Mouse (Mus musculus): ENCODE measurements around the gene Mapt. TPM values are rescaled to one million over a fixed set of nuclear protein-coding genes. Genes with fewer than 3 reads are reported as not detected.

The Mapt gene
- polyA plus RNA-seq, 1 experiment from 2014 or later: 11.8 TPM

GRCm38 (mm10) chr11:104362704-104363103 is 131.5 kb downstream of the Mapt start:
- no peaks in the 10 kb centered on the region for H3K9me3 ChIP-seq (ENCODE audit: control insufficient read depth, low read length)

DNA sequence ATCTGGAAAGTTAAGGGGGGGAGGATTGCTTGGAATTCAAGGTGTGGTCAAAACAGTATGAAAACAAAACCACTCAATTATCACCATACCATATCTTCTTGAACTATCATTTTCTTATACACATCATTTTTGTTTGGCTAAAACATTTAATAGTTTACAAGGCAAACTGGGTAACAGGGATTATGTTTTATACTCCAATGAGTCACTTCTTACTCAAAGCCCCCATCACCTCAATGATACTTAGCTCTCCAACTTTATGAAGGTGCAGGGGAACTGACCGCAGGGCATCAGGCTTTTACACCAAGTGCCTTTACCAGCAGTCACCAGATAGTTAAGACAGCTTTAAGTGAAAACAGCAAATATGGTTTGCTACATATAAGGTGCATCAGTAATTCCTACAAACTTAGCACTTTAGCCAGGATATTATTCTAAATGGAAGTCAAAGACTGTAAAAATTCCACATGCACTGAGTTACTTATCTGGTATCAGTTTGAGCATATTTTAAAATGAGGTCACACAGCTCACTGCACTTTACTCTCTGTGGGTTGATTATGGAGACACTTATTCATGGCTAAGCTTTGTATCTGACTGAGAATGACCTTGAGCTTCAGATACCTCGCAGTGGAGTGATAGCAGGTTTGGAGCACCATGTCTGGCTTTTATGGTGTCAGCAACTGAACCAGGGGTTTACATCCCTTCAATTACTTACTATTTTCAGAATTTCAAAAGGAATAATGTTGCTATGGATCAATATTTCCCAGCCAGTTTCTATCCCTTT is 132.8 kb downstream of the Mapt start:
- H3K9me3 ChIP-seq (ENCODE audit: control insufficient read depth, low read length): no peaks in the 10 kb centered on the region
- H3K27me3 ChIP-seq (ENCODE audit: control insufficient read depth, insufficient read depth, low read depth, low read length): no peaks in the 10 kb centered on the region
- no peak overlapping the region for H3K4me2 ChIP-seq (ENCODE audit: low read depth, low read length)
- no peak overlapping the region for H3K4me3 ChIP-seq (ENCODE audit: low read length)
- no peak overlapping the region for H3K9ac ChIP-seq (ENCODE audit: low read length)
- WGBS: 95% methylated on average over 2 of the region's 2 CpGs
- H3K4me1 ChIP-seq (replicated peaks; ENCODE audit: control insufficient read depth, insufficient read depth, low read length): no peaks in the 10 kb centered on the region
- peaks cover 4% of the 10 kb centered on the region; the same call in 1 of the 2 replicates for H3K36me3 ChIP-seq (ENCODE audit: control insufficient read depth, insufficient read depth, low read length)
- no peak overlapping the region for H3K27ac ChIP-seq (ENCODE audit: low read length)
- ATAC-seq (ENCODE audit: low read depth): no peak

More at GRCm38 (mm10) chr11:104362704-104363103, 131.5 kb downstream of the Mapt start:
- H3K27ac ChIP-seq (ENCODE audit: low read length): no peak overlapping the region
- H3K36me3 ChIP-seq (ENCODE audit: control insufficient read depth, insufficient read depth, low read length): peaks cover 4% of the 10 kb centered on the region; the same call in 1 of the 2 replicates
- H3K4me2 ChIP-seq (ENCODE audit: low read depth, low read length): no peak overlapping the region
- no peak overlapping the region for H3K4me3 ChIP-seq (ENCODE audit: low read length)
- H3K4me1 ChIP-seq (replicated peaks; ENCODE audit: control insufficient read depth, insufficient read depth, low read length): 0 out of 2 replicates have a peak, but pooled peaks cover 2% of the 10 kb centered on the region
- ATAC-seq (ENCODE audit: low read depth): no peak
- no peak overlapping the region for H3K9ac ChIP-seq (ENCODE audit: low read length)
- no peaks in the 10 kb centered on the region for H3K27me3 ChIP-seq (ENCODE audit: control insufficient read depth, insufficient read depth, low read depth, low read length)
- WGBS: 91% methylated on average over 1 of the region's 1 CpGs

DNA sequence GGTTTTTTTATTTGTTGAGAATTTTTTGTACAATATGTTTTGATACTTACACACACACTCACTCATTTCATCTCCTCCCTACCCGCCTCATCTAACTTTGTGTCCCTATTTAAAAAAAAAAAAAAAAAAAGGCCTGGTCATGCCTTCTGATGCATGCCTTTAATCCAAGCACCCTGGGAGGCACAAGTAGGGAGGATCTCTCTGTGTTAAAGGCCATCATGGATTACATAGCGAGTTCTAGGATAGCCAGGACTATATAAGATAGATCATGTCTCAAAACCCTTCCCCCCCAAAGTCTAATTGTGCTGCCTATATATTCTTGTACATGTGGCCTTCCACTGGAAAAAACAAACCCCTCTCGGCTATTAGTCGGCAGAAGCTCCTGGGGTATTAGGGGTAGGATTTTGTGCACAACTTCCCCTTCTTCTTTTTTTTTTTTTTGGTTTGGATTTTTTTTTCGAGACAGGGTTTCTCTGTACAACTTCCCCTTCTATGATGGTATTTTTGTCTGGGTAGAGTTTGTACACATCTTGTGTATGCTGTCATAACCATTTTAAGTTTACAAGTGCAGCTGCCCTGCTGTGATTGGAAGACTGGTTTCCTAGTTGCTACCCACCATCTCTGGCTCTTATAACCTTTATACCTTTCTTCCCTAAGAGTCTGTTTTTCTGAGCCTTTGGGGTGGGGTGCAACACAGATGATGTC is 136.4 kb downstream of the Mapt start:
- no peaks in the 10 kb centered on the region for H3K4me1 ChIP-seq (replicated peaks; ENCODE audit: control insufficient read depth, insufficient read depth, low read length)

DNA sequence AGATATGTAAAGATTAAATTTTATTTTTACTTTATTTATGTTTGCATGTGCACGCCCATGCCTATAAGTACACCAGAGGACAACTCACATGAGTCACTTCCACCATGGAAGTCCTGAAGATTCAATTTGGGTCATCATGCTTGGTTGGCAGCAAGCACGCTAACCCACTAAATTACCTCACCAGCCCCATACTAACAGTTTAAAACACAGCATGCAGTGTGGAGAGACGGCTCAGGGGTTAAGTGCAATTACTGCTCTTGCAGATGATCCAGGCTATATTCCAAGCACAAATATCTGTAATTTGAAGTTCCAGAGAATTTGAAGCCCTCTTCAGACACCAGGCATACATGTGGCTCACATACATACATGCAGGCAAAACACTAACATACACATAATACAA is 145.1 kb downstream of the Mapt start:
- Histone ChIP-seq H3K9me3 (ENCODE audit: control insufficient read depth, low read length) (no peaks in the 10 kb centered on the region), H3K27ac (ENCODE audit: low read length) (no peak overlapping the region)
- 94% methylated on average over 3 of the region's 3 CpGs for WGBS

More for the DNA sequence above, 136.4 kb downstream of the Mapt start:
- ATAC-seq (ENCODE audit: low read depth): no peak
- H3K4me2 ChIP-seq (ENCODE audit: low read depth, low read length): no peak overlapping the region
- H3K27me3 ChIP-seq (ENCODE audit: control insufficient read depth, insufficient read depth, low read depth, low read length): no peaks in the 10 kb centered on the region
- no peak overlapping the region for H3K4me3 ChIP-seq (ENCODE audit: low read length)
- H3K9ac ChIP-seq (ENCODE audit: low read length): no peak overlapping the region
- peaks cover 6% of the 10 kb centered on the region; the same call in 1 of the 2 replicates for H3K36me3 ChIP-seq (ENCODE audit: control insufficient read depth, insufficient read depth, low read length)
- H3K27ac ChIP-seq (ENCODE audit: low read length): no peak overlapping the region
- no peaks in the 10 kb centered on the region for H3K9me3 ChIP-seq (ENCODE audit: control insufficient read depth, low read length)
- 89% methylated on average over 5 of the region's 5 CpGs for WGBS

DNA sequence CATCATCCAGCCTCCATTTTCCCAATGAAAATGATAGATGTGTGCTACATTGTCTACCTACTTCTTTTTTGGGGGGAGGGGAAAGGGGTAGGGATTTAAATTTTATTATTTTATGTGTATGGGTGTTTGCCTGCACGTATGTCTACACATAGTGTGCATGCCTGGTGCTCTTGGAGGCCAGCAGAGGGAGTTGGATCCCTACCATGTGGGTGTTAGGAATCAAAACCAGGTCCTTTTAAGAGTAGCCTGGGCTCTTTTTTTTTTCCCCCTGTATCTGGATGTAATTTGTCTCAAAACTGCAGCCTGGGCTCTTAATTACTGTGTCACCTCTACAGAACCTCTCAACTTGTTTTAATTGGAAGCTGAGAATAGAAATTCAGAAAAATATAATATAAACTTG is 148.4 kb downstream of the Mapt start:
- ATAC-seq (ENCODE audit: low read depth): no peak
- no peak overlapping the region for H3K4me2 ChIP-seq (ENCODE audit: low read depth, low read length)
- H3K36me3 ChIP-seq (ENCODE audit: control insufficient read depth, insufficient read depth, low read length): no peaks in the 10 kb centered on the region; the same call in 1 of the 2 replicates
- no peaks in the 10 kb centered on the region for H3K9me3 ChIP-seq (ENCODE audit: control insufficient read depth, low read length)
- no peaks in the 10 kb centered on the region for H3K4me1 ChIP-seq (replicated peaks; ENCODE audit: control insufficient read depth, insufficient read depth, low read length)
- H3K4me3 ChIP-seq (ENCODE audit: low read length): no peak overlapping the region
- no peaks in the 10 kb centered on the region for H3K27me3 ChIP-seq (ENCODE audit: control insufficient read depth, insufficient read depth, low read depth, low read length)
- 74% methylated on average over 1 of the region's 1 CpGs for whole genome bisulfite sequencing
- no peak overlapping the region for H3K27ac ChIP-seq (ENCODE audit: low read length)
- no peak overlapping the region for H3K9ac ChIP-seq (ENCODE audit: low read length)

More for the DNA sequence above, 145.1 kb downstream of the Mapt start:
- no peak overlapping the region for H3K4me2 ChIP-seq (ENCODE audit: low read depth, low read length)
- no peaks in the 10 kb centered on the region for H3K4me1 ChIP-seq (replicated peaks; ENCODE audit: control insufficient read depth, insufficient read depth, low read length)
- no peak overlapping the region for H3K9ac ChIP-seq (ENCODE audit: low read length)
- no peak for ATAC-seq (ENCODE audit: low read depth)
- H3K27me3 ChIP-seq (ENCODE audit: control insufficient read depth, insufficient read depth, low read depth, low read length): no peaks in the 10 kb centered on the region
- peaks cover 7% of the 10 kb centered on the region for H3K36me3 ChIP-seq (ENCODE audit: control insufficient read depth, insufficient read depth, low read length)
- H3K4me3 ChIP-seq (ENCODE audit: low read length): no peak overlapping the region

Small RNA genes within 50 kb of the gene (microRNA-seq; reads per million reads assigned to microRNA genes)
- not detected for gene Gm47310

Other genes starting within 250 kb of the Mapt start
- gene Crhr1, start 98.5 kb upstream of the Mapt start, polyA plus RNA-seq (2015; fragmentation: Nextera tagmentation; extraction: Ambion mirVana): not detected in 2 replicates
- not detected in 2 replicates for gene Sppl2c, start 45.1 kb upstream of the Mapt start, polyA plus RNA-seq (2015; fragmentation: Nextera tagmentation; extraction: Ambion mirVana)
- 21.6 and 21.9 TPM in 2 replicates for gene Kansl1, start 237.5 kb downstream of the Mapt start, polyA plus RNA-seq (2015; fragmentation: Nextera tagmentation; extraction: Ambion mirVana)

Data from lung, embryonic 16.5 days (tissue).